Mouse (Mus musculus): ENCODE results near the gene Glis3. TPM values are rescaled to one million over a fixed set of nuclear protein-coding genes. Genes with fewer than 3 reads are reported as not detected.

Gene Glis3
- total RNA-seq, 2 experiments from 2014 or later: 21.8 to 27.3 TPM

GRCm38 (mm10) chr19:28655166-28655565, 24.7 kb downstream of the Glis3 start:
- peak in 1 of 2 experiments; percentile 25 for DNase-seq

- no peak for DNase-seq
These were observed 29.0 kb downstream of the Glis3 start for GRCm38 (mm10) chr19:28650836-28651235.

DNA sequence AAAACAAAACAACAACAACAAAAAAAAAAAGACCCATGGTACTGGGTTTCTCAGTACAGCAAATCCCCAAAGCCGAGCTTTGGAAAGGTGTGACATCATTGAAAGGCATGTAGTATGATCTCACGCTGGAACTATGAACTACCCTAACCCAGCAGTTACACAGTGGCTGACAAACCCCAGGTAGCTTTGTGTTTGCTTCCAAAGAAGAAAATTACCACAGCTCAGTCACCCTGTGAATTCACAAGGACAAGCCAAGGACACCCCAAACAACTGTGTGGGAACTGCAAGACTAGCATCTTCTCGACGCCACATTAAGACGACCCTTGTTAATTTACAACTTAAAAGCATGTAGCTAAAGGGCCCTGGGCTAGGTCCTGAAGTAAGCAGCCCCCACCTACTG, 30.4 kb downstream of the Glis3 start:
- DNase-seq: no peak

GRCm38 (mm10) chr19:28648881-28649280, 31.0 kb downstream of the Glis3 start:
- DNase-seq: no peak

DNA sequence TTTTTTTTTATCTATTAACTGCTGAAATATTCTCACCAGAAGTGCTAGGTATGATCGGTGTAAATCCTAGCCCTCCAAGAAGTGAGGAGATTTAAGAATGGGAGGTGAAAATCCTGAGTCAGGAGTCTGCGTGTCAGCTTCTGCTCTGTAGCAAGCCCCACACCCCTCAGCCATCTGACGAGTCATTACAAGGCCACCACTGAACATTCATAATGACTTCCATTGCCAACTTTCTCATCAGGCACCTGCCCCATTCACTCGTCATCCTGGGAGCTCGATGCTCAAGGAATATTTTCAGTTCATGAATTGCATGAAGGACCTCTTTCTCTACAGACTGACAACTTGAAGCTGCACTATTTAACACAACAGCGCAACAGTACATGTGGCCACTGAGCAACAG, 32.5 kb downstream of the Glis3 start:
- no peak for DNase-seq

- no peak for DNase-seq
These were observed 33.6 kb downstream of the Glis3 start for GRCm38 (mm10) chr19:28646286-28646685.

- DNase-seq: no peak
These were observed 39.0 kb downstream of the Glis3 start for GRCm38 (mm10) chr19:28640861-28641381.

DNA sequence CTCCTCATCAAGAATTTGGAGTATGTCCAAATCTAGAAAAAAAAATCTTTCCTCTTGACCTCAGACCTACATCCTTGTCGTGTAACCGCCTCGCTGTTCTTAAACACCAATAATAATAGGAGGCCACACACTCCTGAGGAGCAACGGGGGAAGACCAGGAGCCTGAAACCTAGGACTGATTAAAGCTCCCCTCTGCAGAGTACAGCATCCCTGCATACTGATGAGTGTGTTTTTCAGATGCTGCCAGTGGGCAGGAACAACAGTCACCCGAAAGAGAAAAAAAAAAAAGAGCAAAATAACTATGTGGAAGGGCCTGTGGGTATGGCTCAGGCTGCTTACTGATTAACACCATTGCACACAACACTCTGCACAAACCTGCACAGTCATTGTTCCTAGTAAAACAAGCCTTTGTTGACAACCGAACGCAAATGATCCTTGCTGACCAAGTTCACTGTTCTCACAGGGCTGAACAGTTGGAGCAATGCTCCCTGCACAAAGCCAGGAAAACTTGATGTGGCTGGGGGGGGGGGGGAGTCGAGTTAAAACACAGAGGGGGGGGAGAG, 43.8 kb downstream of the Glis3 start:
- no peak for DNase-seq

GRCm38 (mm10) chr19:28634986-28635385, 44.9 kb downstream of the Glis3 start:
- DNase-seq: no peak

- DNase-seq: peak in 1 of 2 experiments; percentile 33
These were observed 51.5 kb downstream of the Glis3 start for GRCm38 (mm10) chr19:28628416-28628815.

DNA sequence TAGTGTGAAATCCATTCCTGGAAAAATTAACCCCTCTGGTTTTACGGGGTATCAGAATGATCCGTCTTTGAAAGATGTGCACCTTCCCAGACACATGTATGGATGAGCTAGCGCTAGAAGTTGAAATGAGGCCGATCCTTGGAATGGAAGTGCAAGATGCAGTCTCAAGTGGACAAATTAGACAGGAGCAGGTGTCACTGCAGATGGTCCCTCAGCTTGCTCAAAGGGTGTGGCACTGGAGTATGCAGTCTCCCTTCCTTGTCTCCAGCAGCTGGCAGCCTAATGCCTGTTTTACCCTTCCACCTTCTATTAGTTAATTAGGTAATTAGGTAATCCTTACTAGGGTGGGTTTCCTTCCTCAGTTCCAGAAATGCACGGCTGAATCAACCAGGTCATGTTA, 53.7 kb downstream of the Glis3 start:
- DNase-seq: no peak

DNA sequence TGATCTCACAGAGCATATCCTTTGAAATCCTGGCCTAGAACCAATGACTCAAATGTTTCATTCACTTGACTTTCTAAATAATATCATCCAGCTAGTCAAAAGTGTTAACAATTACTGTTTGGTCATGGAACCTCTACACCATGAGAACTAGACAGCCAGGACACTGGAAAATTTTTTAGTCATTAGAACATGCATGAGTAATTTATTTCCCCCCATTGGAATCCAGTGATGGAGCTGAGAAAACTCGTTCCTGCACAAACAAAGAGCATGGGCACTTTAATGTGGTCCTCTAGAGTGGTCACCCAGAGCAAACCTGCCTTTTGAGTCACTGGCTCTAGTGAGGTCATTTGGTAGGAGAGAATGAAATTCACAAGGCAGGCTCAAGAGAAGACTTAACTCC, 55.3 kb downstream of the Glis3 start:
- DNase-seq: no peak

DNA sequence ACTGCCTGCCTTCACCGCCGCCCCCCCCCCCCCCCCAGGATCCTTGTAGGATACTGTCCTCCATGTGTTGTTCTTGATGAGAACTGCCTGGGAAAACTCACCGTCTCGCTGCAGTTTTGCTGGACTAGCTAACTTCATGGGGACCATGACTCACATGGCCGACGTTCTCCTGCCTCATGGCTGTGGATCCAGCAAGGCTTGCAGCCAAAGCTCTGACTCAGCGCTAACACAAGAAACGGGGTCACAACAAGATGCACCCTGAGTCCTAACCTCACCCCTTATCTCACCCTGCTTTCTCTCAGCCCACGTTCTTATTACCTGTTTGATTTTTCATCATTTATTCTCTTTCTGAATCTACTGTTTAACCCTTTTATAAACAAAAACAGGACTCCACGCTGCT, 56.2 kb downstream of the Glis3 start:
- no peak for DNase-seq

DNA sequence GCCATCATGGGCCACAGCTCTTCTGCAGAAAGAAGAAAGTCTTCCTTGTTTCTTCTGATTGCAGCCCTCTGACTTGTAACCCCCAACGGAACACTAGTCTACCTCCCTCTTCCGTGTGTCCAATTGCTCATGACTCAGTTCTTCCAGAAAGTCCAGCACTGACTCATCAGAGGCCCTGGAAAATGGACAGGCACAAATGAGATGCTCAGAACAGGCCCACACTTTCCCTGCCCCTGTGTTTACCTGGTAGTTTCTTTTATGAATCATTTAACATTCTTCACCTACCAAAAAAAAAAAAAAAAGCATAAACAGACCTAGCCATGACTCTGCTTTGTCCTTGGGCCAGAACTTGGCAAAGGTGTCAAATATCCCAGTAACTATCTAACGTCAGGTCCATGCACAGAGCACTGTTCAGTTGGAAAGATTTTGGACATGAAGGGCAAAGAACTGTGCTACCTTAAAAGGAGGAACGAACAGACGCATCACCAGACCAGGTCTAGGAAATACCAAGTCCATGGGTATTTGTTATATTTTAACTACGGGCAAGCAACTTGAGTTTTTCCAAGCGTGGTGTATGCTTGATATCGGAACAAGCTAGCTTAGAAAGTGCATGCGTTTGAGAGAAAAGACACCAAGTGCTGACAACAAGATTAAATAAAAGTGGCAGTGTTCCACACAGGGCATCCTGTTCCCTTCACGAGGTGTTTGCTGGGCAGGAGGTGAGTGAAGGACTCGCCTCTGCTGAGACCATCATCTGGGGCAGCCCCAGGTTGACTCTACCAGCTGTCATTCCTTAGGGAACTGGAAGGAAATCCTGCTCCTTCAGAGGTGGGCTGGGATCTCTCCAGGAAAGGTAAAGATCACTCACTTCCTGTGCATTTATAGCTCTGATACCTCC, 58.0 kb downstream of the Glis3 start:
- no peak for DNase-seq

DNA sequence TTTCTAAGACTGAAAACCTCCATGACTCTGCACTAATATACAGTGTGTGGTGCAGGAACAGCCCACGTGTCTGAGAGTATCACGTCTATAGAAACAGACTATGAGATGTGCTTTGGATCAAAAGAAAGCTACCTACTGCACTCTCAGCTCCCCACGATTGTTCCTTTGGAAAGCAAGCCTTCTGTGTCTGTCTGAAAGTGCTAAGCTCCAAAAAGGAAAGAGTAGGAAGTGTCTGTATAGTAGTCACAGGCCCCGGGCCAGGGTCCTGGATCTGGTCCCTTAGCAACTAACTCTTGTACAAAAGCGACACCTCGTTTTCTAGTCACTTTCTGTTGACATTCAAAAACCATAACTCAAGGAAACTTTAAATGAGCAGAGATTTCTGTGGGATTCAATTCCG, 62.1 kb downstream of the Glis3 start:
- DNase-seq: no peak

GRCm38 (mm10) chr19:28617191-28617590, 62.7 kb downstream of the Glis3 start:
- no peak for DNase-seq

- no peak for DNase-seq
These were observed 63.4 kb downstream of the Glis3 start for GRCm38 (mm10) chr19:28616487-28616886.

DNA sequence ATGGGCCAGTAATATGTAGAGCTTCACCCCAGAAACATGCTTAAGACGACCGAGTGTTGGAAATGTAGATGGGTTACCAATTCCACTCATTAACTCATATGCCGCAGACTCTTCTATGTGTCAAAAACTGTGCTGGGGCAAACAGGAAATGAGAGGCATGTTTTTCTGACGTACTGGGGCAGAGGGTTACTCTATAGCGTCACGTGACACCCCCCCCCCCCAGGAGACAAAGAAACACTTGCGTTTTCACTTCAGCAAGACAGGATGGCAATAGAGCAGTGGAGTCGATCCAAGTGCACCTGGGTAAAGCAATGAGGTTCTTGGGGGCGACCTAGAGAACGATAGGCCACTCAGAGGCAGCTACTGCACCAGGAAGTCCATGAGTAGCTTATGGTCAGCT, 67.6 kb downstream of the Glis3 start:
- DNase-seq: no peak

DNA sequence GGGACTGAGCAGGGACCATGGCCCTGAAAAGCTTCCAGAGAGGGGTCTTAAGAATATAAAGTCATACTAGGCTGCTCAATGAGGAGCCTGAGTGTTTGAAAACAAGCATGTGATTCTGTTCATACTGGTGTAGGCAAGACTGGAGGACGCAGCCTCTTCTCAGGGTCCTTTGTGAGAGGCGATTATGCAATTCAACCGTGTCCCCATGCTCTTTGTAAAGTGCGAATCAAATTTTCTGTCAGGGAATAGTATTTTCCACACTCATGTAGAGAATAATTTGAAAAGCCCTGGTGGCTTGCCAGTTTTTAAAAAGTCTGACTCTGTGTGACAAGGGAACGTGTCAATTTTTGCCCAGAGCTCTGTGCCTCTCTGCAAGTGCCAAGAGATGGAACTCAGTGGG, 71.1 kb downstream of the Glis3 start:
- DNase-seq: no peak

DNA sequence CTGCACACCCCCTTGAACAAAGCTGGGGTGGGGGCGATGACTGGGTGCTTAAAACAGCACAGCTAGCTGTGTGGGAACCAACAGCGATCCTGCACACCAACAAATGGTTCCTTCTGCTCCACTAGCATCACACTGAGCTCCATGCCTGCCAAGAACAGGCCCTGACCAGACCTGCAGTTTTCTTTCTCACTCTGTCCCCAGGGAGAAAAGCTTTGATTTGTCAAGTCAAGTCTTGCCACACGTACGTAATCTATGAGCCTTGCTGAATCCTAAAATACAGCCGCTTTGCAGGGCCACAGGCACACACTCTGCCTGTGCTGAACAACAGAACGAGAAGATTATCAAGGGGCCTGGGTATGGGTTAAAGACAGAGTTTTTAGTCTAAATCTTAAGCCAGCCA, 71.6 kb downstream of the Glis3 start:
- peak in 1 of 2 experiments; percentile 25 for DNase-seq

DNA sequence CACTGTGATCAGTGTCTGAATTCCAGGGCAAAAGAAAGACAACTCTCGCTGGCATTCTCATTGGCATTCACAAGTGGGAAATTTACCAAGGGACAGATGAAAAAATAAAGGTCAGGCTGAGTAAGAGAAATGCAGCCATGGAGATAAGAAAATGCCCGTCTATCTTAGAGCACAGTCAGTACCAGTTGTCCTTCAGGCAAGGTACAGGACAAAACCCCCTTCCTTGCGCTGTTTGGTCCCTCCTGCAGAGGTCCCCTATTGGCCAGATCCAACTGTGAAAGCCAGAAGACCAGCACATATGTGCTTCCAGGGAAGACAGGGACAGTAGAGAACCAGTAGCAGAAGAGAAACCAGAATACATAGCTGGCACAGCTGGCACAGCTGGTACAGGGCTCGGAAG, 79.0 kb downstream of the Glis3 start:
- no peak for DNase-seq

GRCm38 (mm10) chr19:28594215-28594614, 85.7 kb downstream of the Glis3 start:
- DNase-seq: no peak

GRCm38 (mm10) chr19:28592981-28593380, 86.9 kb downstream of the Glis3 start:
- no peak for DNase-seq
